Mouse (Mus musculus) hindbrain, embryonic 14.5 days (tissue): Measurements from ENCODE around the gene Wfdc15a. TPM values are rescaled to one million over a fixed set of nuclear protein-coding genes. Genes with fewer than 3 reads are reported as not detected.
A peak's percentile ranks its signal among the peaks of the same experiment; 100 is the strongest.

Experiments
- ATAC-seq: fragments of 200-750 bp; cut with Nextera tagmentation; 2 replicates; pipeline ENCODE4 v1.8.0; 2017; ENCODE audit warnings: moderate number of reproducible peaks, mild to moderate bottlenecking, moderate TSS enrichment, moderate library complexity; ENCODE audit not compliant: low FRiP score
- DNase-seq: peaks from one replicate; pipeline ENCODE4 v3.0.0-alpha.2; 2015; ENCODE audit warnings: low spot score
- H3K27ac ChIP-seq: fragments of 300-500 bp; sonication (generic); 2 replicates; pipeline ENCODE4 v1.5.1; 2014; ENCODE audit warnings: mild to moderate bottlenecking, moderate library complexity
- H3K27me3 ChIP-seq: fragments of 300-500 bp; sonication (generic); 2 replicates; pipeline ENCODE4 v1.6.1; 2014; ENCODE audit warnings: mild to moderate bottlenecking, low read length, mixed read lengths; ENCODE audit not compliant: control insufficient read depth, insufficient read depth
- H3K36me3 ChIP-seq: fragments of 300-500 bp; sonication (generic); replicated peaks from 2 replicates; pipeline ENCODE4 v1.6.1; 2014; ENCODE audit not compliant: control insufficient read depth, insufficient read depth
- H3K4me1 ChIP-seq: fragments of 300-500 bp; sonication (generic); replicated peaks from 2 replicates; pipeline ENCODE4 v1.6.1; 2014; ENCODE audit warnings: antibody characterized with exemption, low read length, mixed read lengths; ENCODE audit not compliant: control insufficient read depth, insufficient read depth
- H3K4me2 ChIP-seq: fragments of 300-500 bp; sonication (generic); replicated peaks from 2 replicates; pipeline ENCODE4 v1.6.1; 2014; ENCODE audit warnings: mild to moderate bottlenecking, moderate library complexity
- H3K4me3 ChIP-seq: fragments of 300-500 bp; sonication (generic); replicated peaks from 2 replicates; pipeline ENCODE4 v1.5.1; 2014; ENCODE audit warnings: mild to moderate bottlenecking, low read length
- H3K9ac ChIP-seq: fragments of 300-500 bp; sonication (generic); 2 replicates; pipeline ENCODE4 v1.6.1; 2014
- H3K9me3 ChIP-seq: fragments of 300-500 bp; sonication (generic); 2 replicates; pipeline ENCODE4 v1.6.1; 2016; ENCODE audit warnings: low read length; ENCODE audit not compliant: control insufficient read depth
- WGBS: fragments of 180-500 bp; shearing (Covaris S2); extraction: QIAGEN DNeasy Blood & Tissue Kit; methylation state at CpG from one replicate; pipeline ENCODE4 v1.1.7; 2014; 5-methylcytosine and 5-hydroxymethylcytosine counted together
- polyA plus RNA-seq: library from polyadenylated mRNA; unstranded; fragments of >200 nt; fragmentation: Nextera tagmentation; extraction: Ambion mirVana; gene quantifications from 2 replicates; pipeline ENCODE4 v1.2.1, GENCODE M21; 2014

Gene Wfdc15a
- polyA plus RNA-seq, 1 experiment from 2014 or later, result not detected

GRCm38 (mm10) chr2:164168571-164168946, 31.4 kb downstream of the Wfdc15a start:
- ATAC-seq (peak; percentile 40; the same call in 1 of the 2 replicates), DNase-seq (peak; percentile 35)
- H3K9me3 ChIP-seq, result no peaks in the 10 kb centered on the region
- peak overlapping the region; percentile 63 for H3K4me2 ChIP-seq
- no peaks in the 10 kb centered on the region for H3K36me3 ChIP-seq
- H3K4me1 ChIP-seq, result peaks cover 18% of the 10 kb centered on the region
- H3K27ac ChIP-seq, result no peak overlapping the region
- H3K4me3 ChIP-seq, result peak overlapping the region; percentile 36
- WGBS, result 6% methylated on average over 42 of the region's 42 CpGs
- peaks cover 68% of the 10 kb centered on the region for H3K27me3 ChIP-seq
- peak overlapping the region; percentile 31; the same call in 1 of the 2 replicates for H3K9ac ChIP-seq

DNA sequence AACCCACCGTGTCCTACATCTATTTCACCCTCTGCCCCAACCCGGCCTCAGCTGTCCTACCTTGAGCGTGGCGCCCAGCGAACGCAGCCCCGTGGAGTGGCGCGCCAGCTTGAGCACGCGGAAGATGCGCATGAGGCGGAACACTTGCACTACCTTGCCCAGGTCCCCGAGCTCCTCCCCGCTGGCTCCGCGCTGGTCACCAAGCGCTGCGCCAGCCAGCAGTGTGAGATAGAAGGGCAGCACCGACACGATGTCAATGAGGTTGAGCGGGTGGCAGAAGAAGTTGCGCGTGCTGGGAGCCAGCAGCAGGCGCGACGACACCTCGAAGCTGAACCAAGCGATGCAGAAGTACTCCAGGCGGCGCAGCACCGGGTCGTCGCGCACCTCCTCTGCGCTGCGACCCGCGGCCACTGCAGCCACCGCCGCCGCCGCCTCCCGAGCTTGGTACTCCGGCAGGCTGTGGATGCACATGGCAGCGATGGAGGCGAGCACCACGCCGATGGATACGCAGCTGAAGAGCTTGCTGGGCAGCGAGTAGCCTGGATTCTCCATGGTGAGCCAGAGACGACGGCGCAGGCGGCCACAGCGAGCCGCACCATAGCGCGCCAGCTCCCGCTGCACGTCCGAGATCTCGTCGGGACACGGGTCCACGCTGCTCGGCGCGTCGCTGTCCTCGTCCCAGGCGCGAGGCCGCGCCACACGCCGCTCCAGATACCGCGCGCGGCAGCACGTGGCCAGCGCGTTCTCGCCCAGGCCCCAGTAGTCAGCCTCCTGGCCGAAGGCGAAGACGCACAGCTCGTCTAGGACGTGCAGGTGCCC, 32.0 kb downstream of the Wfdc15a start:
- peak overlapping the region; percentile 63 for H3K4me2 ChIP-seq
- no peaks in the 10 kb centered on the region for H3K36me3 ChIP-seq
- peak overlapping the region; percentile 31; the same call in 1 of the 2 replicates for H3K9ac ChIP-seq
- no peak for DNase-seq
- peaks cover 64% of the 10 kb centered on the region for H3K27me3 ChIP-seq
- H3K9me3 ChIP-seq, result no peaks in the 10 kb centered on the region
- peaks cover 18% of the 10 kb centered on the region for H3K4me1 ChIP-seq
- peak; percentile 71 for ATAC-seq
- peak overlapping the region; percentile 36 for H3K4me3 ChIP-seq
- WGBS, result 13% methylated on average over 87 of the region's 90 CpGs
- H3K27ac ChIP-seq, result no peak overlapping the region

GRCm38 (mm10) chr2:164164941-164165340, 35.0 kb downstream of the Wfdc15a start:
- ATAC-seq, result no peak
- Histone ChIP-seq H3K9ac (no peak overlapping the region), H3K4me3 (no peak overlapping the region), H3K4me2 (no peak overlapping the region), H3K27ac (no peak overlapping the region), H3K4me1 (peaks cover 9% of the 10 kb centered on the region; the same call in 1 of the 2 replicates), H3K27me3 (peaks cover 42% of the 10 kb centered on the region), H3K9me3 (no peaks in the 10 kb centered on the region), H3K36me3 (no peaks in the 10 kb centered on the region)
- DNase-seq, result no peak
- 91% methylated on average over 5 of the region's 5 CpGs for WGBS

GRCm38 (mm10) chr2:164161515-164162055, 38.3 kb downstream of the Wfdc15a start:
- no peak for ATAC-seq
- H3K27ac ChIP-seq, result no peak overlapping the region
- H3K27me3 ChIP-seq, result peaks cover 9% of the 10 kb centered on the region; the same call in 1 of the 2 replicates
- no peak overlapping the region for H3K4me2 ChIP-seq
- no peak for DNase-seq
- 87% methylated on average over 11 of the region's 11 CpGs for WGBS
- no peak overlapping the region for H3K4me3 ChIP-seq
- no peaks in the 10 kb centered on the region for H3K9me3 ChIP-seq
- H3K36me3 ChIP-seq, result 0 out of 2 replicates have a peak, but pooled peaks cover 1% of the 10 kb centered on the region
- H3K9ac ChIP-seq, result no peak overlapping the region
- no peaks in the 10 kb centered on the region for H3K4me1 ChIP-seq

DNA sequence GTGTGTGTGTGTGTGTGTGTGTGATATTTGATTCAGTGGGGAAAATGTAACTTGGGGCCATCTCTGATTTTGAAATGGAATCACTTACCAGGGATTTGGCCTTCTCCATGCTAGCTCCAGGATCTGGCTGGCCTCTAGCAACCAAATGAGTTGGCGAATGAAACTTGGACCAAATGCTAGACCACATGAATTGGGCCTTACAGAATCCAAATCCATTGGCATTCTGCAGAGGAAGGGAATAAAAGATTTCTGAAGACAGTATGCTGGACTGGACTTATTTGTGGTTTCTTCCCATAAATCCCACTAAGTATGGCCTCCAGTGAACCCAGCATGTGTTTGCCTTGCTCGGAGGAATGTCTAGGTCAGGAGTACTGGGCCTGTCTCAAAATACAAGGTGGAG, 41.1 kb downstream of the Wfdc15a start:
- H3K4me2 ChIP-seq, result no peak overlapping the region
- H3K9ac ChIP-seq, result no peak overlapping the region
- no peaks in the 10 kb centered on the region for H3K4me1 ChIP-seq
- H3K27ac ChIP-seq, result no peak overlapping the region
- WGBS, result 92% methylated on average over 2 of the region's 2 CpGs
- H3K4me3 ChIP-seq, result no peak overlapping the region
- DNase-seq (no peak), ATAC-seq (no peak)
- H3K9me3 ChIP-seq, result no peaks in the 10 kb centered on the region
- no peaks in the 10 kb centered on the region for H3K27me3 ChIP-seq
- H3K36me3 ChIP-seq, result peaks cover 14% of the 10 kb centered on the region

DNA sequence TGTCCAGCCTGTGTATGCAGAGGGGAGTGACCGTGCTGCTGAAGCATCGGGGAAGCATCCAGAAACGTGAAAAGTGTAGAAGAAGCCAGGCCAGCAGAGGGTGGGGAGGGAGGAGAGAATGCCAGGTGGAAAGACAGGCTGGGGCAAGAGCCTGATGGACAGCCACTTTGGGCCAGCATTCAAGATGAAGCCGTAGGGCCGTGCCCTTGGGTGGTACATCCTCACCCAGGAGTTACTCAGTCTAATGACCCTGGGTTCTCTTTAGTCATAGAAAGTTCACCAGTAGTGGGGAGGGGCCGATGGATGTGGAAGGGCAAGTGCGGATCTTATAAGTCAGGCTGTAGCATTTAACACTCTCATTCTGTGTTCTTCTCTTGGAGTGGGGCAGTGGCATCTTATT, 43.8 kb downstream of the Wfdc15a start:
- Histone ChIP-seq H3K4me2 (no peak overlapping the region), H3K9me3 (no peaks in the 10 kb centered on the region), H3K9ac (no peak overlapping the region), H3K4me3 (no peak overlapping the region), H3K36me3 (peaks cover 39% of the 10 kb centered on the region), H3K27ac (no peak overlapping the region), H3K4me1 (no peaks in the 10 kb centered on the region), H3K27me3 (no peaks in the 10 kb centered on the region)
- no peak for ATAC-seq
- 87% methylated on average over 7 of the region's 7 CpGs for WGBS
- DNase-seq, result no peak

- Histone ChIP-seq H3K9me3 (no peaks in the 10 kb centered on the region), H3K36me3 (peaks cover 39% of the 10 kb centered on the region), H3K27ac (no peak overlapping the region), H3K27me3 (no peaks in the 10 kb centered on the region), H3K4me3 (no peak overlapping the region), H3K9ac (no peak overlapping the region), H3K4me2 (no peak overlapping the region), H3K4me1 (no peaks in the 10 kb centered on the region; the same call in 1 of the 2 replicates)
- DNase-seq (no peak), ATAC-seq (no peak)
- WGBS, result 92% methylated on average over 10 of the region's 10 CpGs
Observed at GRCm38 (mm10) chr2:164154007-164154406, 45.9 kb downstream of the Wfdc15a start.

DNA sequence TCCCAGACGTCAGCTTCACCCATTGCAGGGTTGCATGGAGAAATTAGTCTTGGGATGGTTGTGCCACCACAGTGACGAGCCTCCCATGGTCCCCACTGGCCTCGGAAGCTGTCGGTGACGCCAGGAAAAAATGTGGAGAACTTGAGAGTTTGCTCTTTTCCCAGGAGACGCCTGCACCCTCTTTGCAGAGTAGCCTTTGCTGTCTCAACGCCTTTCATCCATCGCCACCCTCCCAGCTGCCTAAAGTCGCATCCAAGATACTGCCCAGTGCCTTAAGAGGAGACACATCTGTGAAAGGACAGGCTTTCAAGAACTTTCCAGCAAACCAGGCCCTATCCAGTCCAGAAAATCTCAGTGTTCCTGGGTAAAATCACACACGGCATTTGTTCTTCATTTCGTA, 47.6 kb downstream of the Wfdc15a start:
- 97% methylated on average over 11 of the region's 11 CpGs for WGBS
- H3K4me3 ChIP-seq, result no peak overlapping the region
- no peak overlapping the region for H3K9ac ChIP-seq
- no peak for ATAC-seq
- H3K9me3 ChIP-seq, result no peaks in the 10 kb centered on the region
- H3K27me3 ChIP-seq, result no peaks in the 10 kb centered on the region
- no peak overlapping the region for H3K4me2 ChIP-seq
- H3K36me3 ChIP-seq, result peaks cover 39% of the 10 kb centered on the region
- no peaks in the 10 kb centered on the region; the same call in 1 of the 2 replicates for H3K4me1 ChIP-seq
- H3K27ac ChIP-seq, result no peak overlapping the region
- no peak for DNase-seq

- DNase-seq (no peak), ATAC-seq (peak; percentile 34; the same call in 1 of the 2 replicates)
- Histone ChIP-seq H3K4me1 (no peaks in the 10 kb centered on the region; the same call in 1 of the 2 replicates), H3K9ac (no peak overlapping the region), H3K4me2 (no peak overlapping the region), H3K4me3 (no peak overlapping the region), H3K27me3 (no peaks in the 10 kb centered on the region), H3K36me3 (peaks cover 36% of the 10 kb centered on the region), H3K27ac (peak overlapping the region; percentile 56; the same call in 1 of the 2 replicates), H3K9me3 (no peaks in the 10 kb centered on the region)
- WGBS, result 44% methylated on average over 14 of the region's 14 CpGs
Observed at GRCm38 (mm10) chr2:164150086-164150760, 49.7 kb downstream of the Wfdc15a start.
